Mouse (Mus musculus) ES-Bruce4 (cell line): ENCODE results near the gene Acsl4. TPM values are rescaled to one million over a fixed set of nuclear protein-coding genes. Genes with fewer than 3 reads are reported as not detected.

Experiments used
- H3K27ac ChIP-seq: 2 replicates; pipeline ENCODE4 v1.5.1; 2012; ENCODE audit warnings: low read length, inconsistent platforms; ENCODE audit not compliant: insufficient read depth
- H3K27me3 ChIP-seq: 2 replicates; pipeline ENCODE4 v1.6.1; 2012; ENCODE audit warnings: mild to moderate bottlenecking, low read length, inconsistent platforms; ENCODE audit not compliant: control insufficient read depth, poor library complexity, insufficient read depth, severe bottlenecking
- H3K36me3 ChIP-seq: 2 replicates; pipeline ENCODE4 v1.6.1; 2012; ENCODE audit warnings: inconsistent platforms, mild to moderate bottlenecking, low read length, moderate library complexity; ENCODE audit not compliant: control insufficient read depth, poor library complexity, insufficient read depth, severe bottlenecking
- H3K4me1 ChIP-seq: one replicate; pipeline ENCODE4 v1.8.1; 2011; ENCODE audit warnings: low read length; ENCODE audit not compliant: control insufficient read depth, insufficient read depth
- H3K4me3 ChIP-seq: 2 replicates; pipeline ENCODE4 v1.5.1; 2011; ENCODE audit warnings: low read depth, mild to moderate bottlenecking, low read length
- H3K9ac ChIP-seq: 2 replicates; pipeline ENCODE4 v1.6.1; 2012; ENCODE audit warnings: low read depth, mild to moderate bottlenecking, inconsistent platforms; ENCODE audit not compliant: poor library complexity, severe bottlenecking
- H3K9me3 ChIP-seq: replicated peaks from 2 replicates; pipeline ENCODE4 v1.6.1; 2012; ENCODE audit warnings: mild to moderate bottlenecking, low read length, inconsistent platforms; ENCODE audit not compliant: control insufficient read depth, poor library complexity, insufficient read depth, severe bottlenecking
- CTCF ChIP-seq: IDR thresholded peaks from one replicate; pipeline ENCODE4 v1.8.1; 2011; ENCODE audit warnings: low read depth, low read length
- EP300 ChIP-seq: IDR thresholded peaks from 2 replicates; pipeline ENCODE4 v1.6.1; 2011; ENCODE audit warnings: low read depth, low read length; ENCODE audit not compliant: insufficient read depth
- POLR2A ChIP-seq: IDR thresholded peaks from one replicate; pipeline ENCODE4 v1.8.1; 2011; ENCODE audit warnings: low read length; ENCODE audit not compliant: insufficient read depth
- polyA plus RNA-seq: library from polyadenylated mRNA; stranded (reverse); fragments of >200 nt; gene quantifications from 2 replicates; pipeline ENCODE4 v1.2.4, GENCODE M21; 2011; ENCODE audit warnings: low read depth; ENCODE audit not compliant: missing spikeins, insufficient read depth, insufficient read length

Acsl4 gene
- polyA plus RNA-seq, 1 experiment: 46.5 TPM

GRCm38 (mm10) chrX:142376747-142377146 lies 13.6 kb downstream of the Acsl4 start:
- no peaks in the 10 kb centered on the region for H3K36me3 ChIP-seq
- no peaks in the 10 kb centered on the region for H3K27me3 ChIP-seq
- no peak overlapping the region for H3K27ac ChIP-seq
- peaks cover 2% of the 10 kb centered on the region for H3K4me1 ChIP-seq
- H3K9me3 ChIP-seq: no peaks in the 10 kb centered on the region
- TF ChIP-seq CTCF (no peak), POLR2A (no peak), EP300 (no peak)
- no peak overlapping the region for H3K9ac ChIP-seq
- H3K4me3 ChIP-seq: no peak overlapping the region

GRCm38 (mm10) chrX:142375519-142375918 lies 14.8 kb downstream of the Acsl4 start:
- no peaks in the 10 kb centered on the region for H3K9me3 ChIP-seq
- TF ChIP-seq EP300 (no peak), POLR2A (no peak), CTCF (no peak)
- H3K36me3 ChIP-seq: no peaks in the 10 kb centered on the region
- H3K9ac ChIP-seq: no peak overlapping the region
- H3K27ac ChIP-seq: no peak overlapping the region
- no peak overlapping the region for H3K4me3 ChIP-seq
- peaks cover 2% of the 10 kb centered on the region for H3K4me1 ChIP-seq
- no peaks in the 10 kb centered on the region for H3K27me3 ChIP-seq

DNA sequence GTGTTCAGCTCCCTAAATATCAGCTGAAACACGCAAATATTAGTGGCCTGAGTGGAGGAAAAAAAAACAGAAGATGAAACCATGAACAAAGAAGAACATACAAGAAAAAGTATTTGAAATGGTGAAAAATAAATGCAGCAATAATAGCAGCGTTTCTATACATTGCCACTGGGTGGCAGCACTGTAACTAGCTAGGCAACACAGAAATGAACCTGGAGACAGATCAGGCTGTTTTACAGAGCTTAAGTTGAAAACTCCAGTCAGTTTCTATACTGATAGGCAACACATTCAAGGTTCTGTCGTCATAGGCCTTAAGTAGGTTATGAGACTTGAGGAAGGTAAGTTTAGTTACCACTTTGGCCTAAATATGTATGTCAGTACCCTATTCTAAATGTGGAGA lies 17.9 kb downstream of the Acsl4 start:
- Histone ChIP-seq H3K9me3 (no peaks in the 10 kb centered on the region), H3K27ac (no peak overlapping the region), H3K9ac (no peak overlapping the region), H3K4me1 (no peaks in the 10 kb centered on the region), H3K27me3 (no peaks in the 10 kb centered on the region), H3K4me3 (no peak overlapping the region), H3K36me3 (no peaks in the 10 kb centered on the region)
- TF ChIP-seq EP300 (no peak), POLR2A (no peak), CTCF (no peak)

GRCm38 (mm10) chrX:142369935-142370334 lies 20.4 kb downstream of the Acsl4 start:
- TF ChIP-seq POLR2A: no peak
- H3K36me3 ChIP-seq: no peaks in the 10 kb centered on the region
- H3K9ac ChIP-seq: no peak overlapping the region
- H3K9me3 ChIP-seq: no peaks in the 10 kb centered on the region
- no peak overlapping the region for H3K27ac ChIP-seq
- no peaks in the 10 kb centered on the region for H3K4me1 ChIP-seq
- no peaks in the 10 kb centered on the region for H3K27me3 ChIP-seq
- no peak overlapping the region for H3K4me3 ChIP-seq

DNA sequence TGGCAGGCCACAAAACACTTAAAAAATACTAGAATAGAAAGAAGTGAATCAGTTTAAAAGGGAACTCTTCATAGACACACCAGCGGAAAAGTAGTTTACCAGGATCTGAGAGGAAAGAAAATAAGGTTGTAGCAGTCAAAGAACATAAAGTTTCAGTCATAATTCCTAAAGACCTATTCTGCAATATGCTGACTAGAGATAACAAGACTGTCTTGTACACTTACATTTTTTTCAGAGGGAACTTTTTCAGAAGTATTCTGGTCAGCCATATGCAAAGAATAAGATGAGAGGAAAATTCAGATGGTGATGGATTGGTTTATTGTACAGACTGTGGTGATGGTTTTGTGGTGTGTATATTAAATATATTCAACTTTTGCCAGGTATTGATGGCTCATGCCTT lies 26.5 kb downstream of the Acsl4 start:
- Histone ChIP-seq H3K9me3 (no peaks in the 10 kb centered on the region), H3K27me3 (no peaks in the 10 kb centered on the region), H3K9ac (no peak overlapping the region), H3K4me3 (no peak overlapping the region), H3K36me3 (no peaks in the 10 kb centered on the region), H3K4me1 (no peaks in the 10 kb centered on the region), H3K27ac (no peak overlapping the region)
- TF ChIP-seq CTCF (no peak), POLR2A (no peak), EP300 (no peak)

DNA sequence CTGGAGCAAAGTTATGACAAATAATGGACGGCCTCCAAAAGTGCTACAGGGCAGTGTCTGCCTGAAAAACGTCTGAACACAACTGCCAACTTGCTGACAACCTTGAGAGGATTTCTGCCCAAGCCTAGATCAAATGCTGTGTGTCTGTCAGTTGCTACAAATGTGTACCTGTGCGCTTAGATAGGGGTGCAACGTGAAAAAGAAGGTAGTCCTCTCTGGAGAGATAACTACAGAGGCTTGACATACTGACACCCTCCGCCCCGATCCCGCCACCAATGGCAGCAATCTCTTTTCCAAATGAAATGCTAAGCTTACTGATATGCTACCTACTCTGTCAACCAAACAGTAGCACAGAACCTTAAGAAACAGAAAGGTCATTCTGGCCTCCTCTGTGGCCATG lies 31.3 kb downstream of the Acsl4 start:
- TF ChIP-seq EP300 (no peak), CTCF (no peak), POLR2A (no peak)
- Histone ChIP-seq H3K9me3 (no peaks in the 10 kb centered on the region), H3K27ac (no peak overlapping the region), H3K4me3 (no peak overlapping the region), H3K9ac (no peak overlapping the region), H3K36me3 (no peaks in the 10 kb centered on the region), H3K4me1 (no peaks in the 10 kb centered on the region), H3K27me3 (no peaks in the 10 kb centered on the region)
